Mouse (Mus musculus): ENCODE results near the gene Tpbpb. TPM values are rescaled to one million over a fixed set of nuclear protein-coding genes. Genes with fewer than 3 reads are reported as not detected.

Tpbpb gene
- polyA plus RNA-seq (2014; fragmentation: Illumina TruSeq; extraction: RNeasy Lipid Tissue Mini Kit (QIAGEN cat#74804); ENCODE audit: low replicate concordance) = not detected

DNA sequence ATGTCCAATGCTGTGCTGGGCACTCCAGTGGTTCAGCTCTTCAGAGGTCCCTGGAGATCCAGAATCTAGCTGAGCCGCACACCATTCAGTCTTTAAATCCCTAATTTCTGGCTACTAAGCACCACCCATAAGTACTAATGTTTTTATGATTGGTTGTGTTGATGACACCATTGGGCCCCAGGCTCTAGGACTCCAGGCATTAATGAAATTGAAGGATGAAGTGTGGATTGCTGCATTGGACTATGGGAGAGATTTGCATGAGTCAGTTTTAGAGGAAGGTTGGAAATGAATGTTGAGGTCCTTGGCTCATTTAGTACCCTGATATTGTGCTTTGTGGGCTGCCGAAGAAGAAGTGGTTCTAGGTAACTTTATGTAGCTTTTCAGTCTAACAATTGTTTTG, at the start of gene Tpbpb:
Tpbpb (minus strand) TSS at position 101 of the 400 bp plus-strand sequence.

DNA sequence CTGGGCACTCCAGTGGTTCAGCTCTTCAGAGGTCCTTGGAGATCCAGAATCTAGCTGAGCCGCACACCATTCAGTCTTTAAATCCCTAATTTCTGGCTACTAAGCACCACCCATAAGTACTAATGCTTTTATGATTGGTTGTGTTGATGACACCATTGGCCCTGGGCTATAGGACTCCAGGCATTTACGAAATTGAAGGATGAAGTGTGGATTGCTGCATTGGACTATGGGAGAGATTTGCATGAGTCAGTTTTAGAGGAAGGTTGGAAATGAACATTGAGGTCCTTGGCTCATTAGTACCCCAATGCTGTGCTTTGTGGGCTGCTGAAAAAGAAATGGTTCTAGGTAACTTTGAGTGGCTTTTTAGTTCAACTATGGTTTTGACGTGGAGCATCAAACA, 37.2 kb upstream of the Tpbpb start, which contains the start of gene Tpbpa:
Tpbpa (minus strand) TSS at position 101 of the 400 bp plus-strand sequence.

DNA sequence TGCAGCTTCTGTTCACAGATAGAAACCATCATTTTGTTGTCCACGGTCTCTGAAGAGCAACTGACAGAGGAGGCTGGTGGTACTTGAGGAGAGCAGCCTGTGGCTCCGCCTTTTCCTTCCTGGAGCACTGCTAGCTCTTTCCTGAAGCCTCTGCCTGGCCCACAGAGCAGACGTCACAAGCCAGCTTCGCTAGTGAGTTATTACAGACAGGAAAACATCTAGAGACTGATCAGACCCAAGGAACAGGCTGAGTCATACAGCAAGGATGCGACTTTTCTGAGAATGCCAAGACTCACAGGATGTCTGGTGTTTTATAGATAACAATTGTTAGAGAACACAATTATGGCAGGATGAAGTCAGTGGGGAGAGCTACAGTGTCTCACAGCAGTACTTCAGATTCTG, 31.8 kb upstream of the Tpbpb start, which contains the start of the genes Gm49391 and Ctla2a:
Gm49391 (minus strand) TSS at position 72 of the 402 bp plus-strand sequence.
Ctla2a (minus strand) TSS at position 126 of the 402 bp plus-strand sequence.

DNA sequence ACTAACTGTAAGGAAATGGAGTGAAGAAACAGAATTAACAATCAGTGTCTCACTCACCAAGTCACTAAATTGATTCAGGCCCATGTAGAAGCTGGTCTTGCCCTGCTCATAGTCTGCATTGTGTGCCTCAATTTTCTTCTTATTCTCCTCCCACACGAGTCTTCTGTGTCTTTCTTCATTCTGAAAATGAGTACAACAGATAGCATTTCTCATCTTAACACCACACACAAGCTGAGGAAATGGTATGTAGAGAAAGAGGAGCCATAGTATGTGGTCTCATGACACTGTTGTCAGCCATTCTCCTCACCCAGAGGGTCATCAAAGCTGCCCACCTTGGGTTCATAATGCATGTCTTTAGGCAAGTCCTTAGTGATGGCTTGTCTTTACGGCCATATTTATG, 30.8 kb upstream of the Tpbpb start, which contains the start of gene Gm49393:
Gm49393 (minus strand) TSS at position 101 of the 400 bp plus-strand sequence.

DNA sequence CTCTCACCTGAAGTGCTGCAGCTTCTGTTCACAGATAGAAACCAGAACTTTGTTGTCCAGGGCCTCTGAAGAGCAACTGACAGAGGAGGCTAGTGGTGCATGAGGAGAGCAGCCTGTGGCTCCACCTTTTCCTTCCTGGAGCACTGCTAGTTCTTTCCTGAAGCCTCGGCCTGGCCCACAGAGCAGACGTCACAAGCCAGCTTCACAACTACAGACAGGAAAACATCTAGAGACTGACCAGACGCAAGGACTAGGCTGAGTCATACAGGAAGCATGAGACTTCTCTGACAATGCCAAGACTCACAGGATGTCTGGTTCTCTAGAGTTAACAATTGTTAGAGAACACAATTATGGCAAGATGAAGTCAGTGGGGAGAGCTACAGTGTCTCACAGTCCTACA, 7.4 kb downstream of the Tpbpb start, which contains the start of gene Ctla2b:
Ctla2b (minus strand) TSS at position 120 of the 400 bp plus-strand sequence.

DNA sequence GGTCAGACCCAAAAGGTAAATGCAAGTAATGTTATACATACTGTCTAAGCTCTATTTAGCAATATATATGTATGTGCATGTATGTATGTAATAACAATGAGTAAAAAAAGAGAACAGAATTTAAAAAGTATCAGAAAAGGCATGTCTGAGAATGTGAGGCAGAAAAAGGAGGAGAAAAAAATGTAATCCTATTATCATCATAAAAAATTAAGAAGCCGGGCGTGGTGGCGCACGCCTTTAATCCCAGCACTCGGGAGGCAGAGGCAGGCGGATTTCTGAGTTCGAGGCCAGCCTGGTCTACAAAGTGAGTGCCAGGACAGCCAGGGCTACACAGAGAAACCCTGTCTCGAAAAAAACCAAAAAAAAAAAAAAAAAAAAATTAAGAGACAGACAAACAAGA, 7.9 kb downstream of the Tpbpb start, which contains the start of gene Gm49392:
Gm49392 (minus strand) TSS at position 101 of the 400 bp plus-strand sequence.

DNA sequence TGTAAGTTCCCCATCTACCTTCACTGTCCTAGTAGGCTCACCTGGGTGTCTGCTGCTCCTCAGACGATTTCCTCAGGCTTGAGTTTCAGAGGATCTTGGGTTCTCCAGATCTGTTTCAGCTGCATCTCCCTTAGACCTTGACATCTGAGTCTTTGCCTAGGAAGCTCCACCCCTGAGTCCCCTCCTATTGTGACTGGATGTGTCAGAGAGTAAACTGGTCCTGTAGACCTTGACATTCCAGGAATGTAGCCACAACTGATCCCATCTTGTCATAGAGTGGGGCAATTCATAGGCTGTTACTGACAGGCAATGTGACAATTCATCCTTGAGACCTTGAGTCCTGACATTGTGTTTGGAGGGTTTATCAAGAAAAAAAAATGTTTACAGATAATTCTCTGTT, 40.4 kb downstream of the Tpbpb start, which contains the start of gene 4930486L24Rik:
4930486L24Rik (minus strand) TSS at position 195 of the 400 bp plus-strand sequence.

Other genes with a start within 250 kb of the Tpbpb start
- not detected for gene BC051665, start 118.5 kb downstream of the Tpbpb start, polyA plus RNA-seq (2014; fragmentation: Illumina TruSeq; extraction: RNeasy Lipid Tissue Mini Kit (QIAGEN cat#74804); ENCODE audit: low replicate concordance)
- not detected for gene Ctsll3, start 102.0 kb downstream of the Tpbpb start, polyA plus RNA-seq (2014; fragmentation: Illumina TruSeq; extraction: RNeasy Lipid Tissue Mini Kit (QIAGEN cat#74804); ENCODE audit: low replicate concordance)
- gene 4930486L24Rik, start 40.4 kb downstream of the Tpbpb start, polyA plus RNA-seq (2014; fragmentation: Illumina TruSeq; extraction: RNeasy Lipid Tissue Mini Kit (QIAGEN cat#74804); ENCODE audit: low replicate concordance) = not detected
- gene Gm49392, start 8.0 kb downstream of the Tpbpb start, polyA plus RNA-seq (2014; fragmentation: Illumina TruSeq; extraction: RNeasy Lipid Tissue Mini Kit (QIAGEN cat#74804); ENCODE audit: low replicate concordance) = 0.33 TPM
- gene Ctla2b, start 7.4 kb downstream of the Tpbpb start, polyA plus RNA-seq (2014; fragmentation: Illumina TruSeq; extraction: RNeasy Lipid Tissue Mini Kit (QIAGEN cat#74804); ENCODE audit: low replicate concordance) = 4.1 TPM
- gene Gm49393, start 30.7 kb upstream of the Tpbpb start, polyA plus RNA-seq (2014; fragmentation: Illumina TruSeq; extraction: RNeasy Lipid Tissue Mini Kit (QIAGEN cat#74804); ENCODE audit: low replicate concordance) = not detected
- 7.6 TPM for gene Gm49391, start 31.7 kb upstream of the Tpbpb start, polyA plus RNA-seq (2014; fragmentation: Illumina TruSeq; extraction: RNeasy Lipid Tissue Mini Kit (QIAGEN cat#74804); ENCODE audit: low replicate concordance)
- gene Ctla2a, start 31.7 kb upstream of the Tpbpb start, polyA plus RNA-seq (2014; fragmentation: Illumina TruSeq; extraction: RNeasy Lipid Tissue Mini Kit (QIAGEN cat#74804); ENCODE audit: low replicate concordance) = 9.5 TPM
- not detected for gene Tpbpa, start 37.1 kb upstream of the Tpbpb start, polyA plus RNA-seq (2014; fragmentation: Illumina TruSeq; extraction: RNeasy Lipid Tissue Mini Kit (QIAGEN cat#74804); ENCODE audit: low replicate concordance)
- gene Ctsj, start 101.1 kb upstream of the Tpbpb start, polyA plus RNA-seq (2014; fragmentation: Illumina TruSeq; extraction: RNeasy Lipid Tissue Mini Kit (QIAGEN cat#74804); ENCODE audit: low replicate concordance) = not detected
- gene Ctsq, start 135.8 kb upstream of the Tpbpb start, polyA plus RNA-seq (2014; fragmentation: Illumina TruSeq; extraction: RNeasy Lipid Tissue Mini Kit (QIAGEN cat#74804); ENCODE audit: low replicate concordance) = not detected